Mouse (Mus musculus): ENCODE results near the gene Etnk1. TPM values are rescaled to one million over a fixed set of nuclear protein-coding genes. Genes with fewer than 3 reads are reported as not detected.

The Etnk1 gene
- polyA plus RNA-seq, 1 experiment from 2014 or later, result 42.2 TPM

- DNase-seq (ENCODE audit: low read depth, low spot score) (no peak), ATAC-seq (no peak)
- ChIA-PET POLR2A (no interaction called here), CTCF (interaction anchor here (0.9 kb wide), 1 partner anchor 16 kb away, joined by 3 read pairs; no protein-coding TSS in a partner anchor)
- in situ Hi-C loops (cut with MboI; ENCODE audit: low pct_unique_long_range_greater_than_20kb), result no loop called here
- no peaks in the 10 kb centered on the region for H3K27me3 ChIP-seq
- TF ChIP-seq CTCF (IDR thresholded peaks at IDR 0.05), result no peak
Measured at GRCm38 (mm10) chr6:143230888-143231287, 63.9 kb downstream of the Etnk1 start.

GRCm38 (mm10) chr6:143232718-143233117 lies 65.7 kb downstream of the Etnk1 start:
- no peak for TF ChIP-seq CTCF (IDR thresholded peaks at IDR 0.05)
- DNase-seq (ENCODE audit: low read depth, low spot score), result no peak
- ATAC-seq, result no peak
- H3K27me3 ChIP-seq, result no peaks in the 10 kb centered on the region
- POLR2A ChIA-PET, result no interaction called here
- in situ Hi-C loops (cut with MboI; ENCODE audit: low pct_unique_long_range_greater_than_20kb), result no loop called here
- CTCF ChIA-PET, result interaction anchor here (1.1 kb wide), 1 partner anchor 13 kb away, joined by 4 read pairs; no protein-coding TSS in a partner anchor

GRCm38 (mm10) chr6:143234868-143235267 lies 67.8 kb downstream of the Etnk1 start:
- TF ChIP-seq CTCF (IDR thresholded peaks at IDR 0.05), result no peak
- ChIA-PET POLR2A (no interaction called here), CTCF (interaction anchor here (1.3 to 2.1 kb wide), 3 partner anchors 9 to 16 kb away, joined by 4 to 6 read pairs (median 4); no protein-coding TSS in a partner anchor)
- in situ Hi-C loops (cut with MboI; ENCODE audit: low pct_unique_long_range_greater_than_20kb), result no loop called here
- DNase-seq (ENCODE audit: low read depth, low spot score), result no peak
- H3K27me3 ChIP-seq, result peaks cover 5% of the 10 kb centered on the region
- no peak for ATAC-seq

- DNase-seq (ENCODE audit: low read depth, low spot score) (no peak), ATAC-seq (no peak)
- in situ Hi-C loops (cut with MboI; ENCODE audit: low pct_unique_long_range_greater_than_20kb), result no loop called here
- no peak for TF ChIP-seq CTCF (IDR thresholded peaks at IDR 0.05)
- ChIA-PET POLR2A (no interaction called here), CTCF (no interaction called here)
- H3K27me3 ChIP-seq, result peaks cover 19% of the 10 kb centered on the region
Measured at GRCm38 (mm10) chr6:143239362-143240074, 72.5 kb downstream of the Etnk1 start.

GRCm38 (mm10) chr6:143243191-143243590 lies 76.2 kb downstream of the Etnk1 start:
- no peak for TF ChIP-seq CTCF (IDR thresholded peaks at IDR 0.05)
- in situ Hi-C loops (cut with MboI; ENCODE audit: low pct_unique_long_range_greater_than_20kb), result no loop called here
- H3K27me3 ChIP-seq, result peaks cover 19% of the 10 kb centered on the region
- no peak for DNase-seq (ENCODE audit: low read depth, low spot score)
- POLR2A ChIA-PET, result no interaction called here
- CTCF ChIA-PET, result interaction anchor here (1.8 kb wide), 1 partner anchor 9 kb away, joined by 4 read pairs; no protein-coding TSS in a partner anchor
- ATAC-seq, result no peak

GRCm38 (mm10) chr6:143257921-143258320 lies 90.9 kb downstream of the Etnk1 start:
- no peak for TF ChIP-seq CTCF (IDR thresholded peaks at IDR 0.05)
- ChIA-PET CTCF (no interaction called here), POLR2A (no interaction called here)
- no peak for ATAC-seq
- H3K27me3 ChIP-seq, result peaks cover 10% of the 10 kb centered on the region
- in situ Hi-C loops (cut with MboI; ENCODE audit: low pct_unique_long_range_greater_than_20kb), result no loop called here
- DNase-seq (ENCODE audit: low read depth, low spot score), result no peak

- ChIA-PET POLR2A (no interaction called here), CTCF (no interaction called here)
- DNase-seq (ENCODE audit: low read depth, low spot score) (no peak), ATAC-seq (no peak)
- in situ Hi-C loops (cut with MboI; ENCODE audit: low pct_unique_long_range_greater_than_20kb), result no loop called here
- TF ChIP-seq CTCF (IDR thresholded peaks at IDR 0.05), result no peak
- peaks cover 10% of the 10 kb centered on the region for H3K27me3 ChIP-seq
Measured at GRCm38 (mm10) chr6:143259169-143259629, 92.2 kb downstream of the Etnk1 start.

GRCm38 (mm10) chr6:143259870-143260559 lies 93.0 kb downstream of the Etnk1 start:
- DNase-seq (ENCODE audit: low read depth, low spot score) (no peak), ATAC-seq (no peak)
- no peak for TF ChIP-seq CTCF (IDR thresholded peaks at IDR 0.05)
- POLR2A ChIA-PET, result no interaction called here
- in situ Hi-C loops (cut with MboI; ENCODE audit: low pct_unique_long_range_greater_than_20kb), result no loop called here
- peaks cover 10% of the 10 kb centered on the region for H3K27me3 ChIP-seq
- CTCF ChIA-PET, result no interaction called here

GRCm38 (mm10) chr6:143260560-143261288 lies 93.7 kb downstream of the Etnk1 start:
- no peak for TF ChIP-seq CTCF (IDR thresholded peaks at IDR 0.05)
- peaks cover 10% of the 10 kb centered on the region for H3K27me3 ChIP-seq
- no peak for DNase-seq (ENCODE audit: low read depth, low spot score)
- ATAC-seq, result no peak
- POLR2A ChIA-PET, result no interaction called here
- in situ Hi-C loops (cut with MboI; ENCODE audit: low pct_unique_long_range_greater_than_20kb), result no loop called here
- CTCF ChIA-PET, result no interaction called here

- H3K27me3 ChIP-seq, result peaks cover 10% of the 10 kb centered on the region
- ATAC-seq (no peak), DNase-seq (ENCODE audit: low read depth, low spot score) (no peak)
- ChIA-PET CTCF (no interaction called here), POLR2A (no interaction called here)
- no peak for TF ChIP-seq CTCF (IDR thresholded peaks at IDR 0.05)
- in situ Hi-C loops (cut with MboI; ENCODE audit: low pct_unique_long_range_greater_than_20kb), result no loop called here
Measured at GRCm38 (mm10) chr6:143261289-143261665, 94.3 kb downstream of the Etnk1 start.

- in situ Hi-C loops (cut with MboI; ENCODE audit: low pct_unique_long_range_greater_than_20kb), result no loop called here
- TF ChIP-seq CTCF (IDR thresholded peaks at IDR 0.05), result no peak
- ChIA-PET CTCF (no interaction called here), POLR2A (no interaction called here)
- ATAC-seq, result no peak
- no peak for DNase-seq (ENCODE audit: low read depth, low spot score)
- peaks cover 5% of the 10 kb centered on the region for H3K27me3 ChIP-seq
Measured at GRCm38 (mm10) chr6:143265482-143265881, 98.5 kb downstream of the Etnk1 start.
